Mouse (Mus musculus) intestine, embryonic 14.5 days (tissue): ENCODE measurements around the gene 4930548H24Rik. TPM values are rescaled to one million over a fixed set of nuclear protein-coding genes. Genes with fewer than 3 reads are reported as not detected.

ENCODE experiments used
- ATAC-seq: fragments of 200-750 bp; cut with Nextera tagmentation; replicated peaks from 2 replicates; pipeline ENCODE4 v1.8.0; 2017; ENCODE audit warnings: low read depth, moderate number of reproducible peaks, moderate TSS enrichment, moderate library complexity; ENCODE audit not compliant: low FRiP score, low TSS enrichment
- DNase-seq: peaks from one replicate; pipeline ENCODE4 v3.0.0-alpha.2; 2018; ENCODE audit warnings: low spot score
- H3K27ac ChIP-seq: fragments of 300-500 bp; sonication (generic); 2 replicates; pipeline ENCODE4 v1.5.1; 2014; ENCODE audit warnings: low read depth, mild to moderate bottlenecking, control low read depth
- H3K27me3 ChIP-seq: fragments of 300-500 bp; sonication (generic); replicated peaks from 2 replicates; pipeline ENCODE4 v1.6.1; 2014; ENCODE audit warnings: low read length, control low read depth; ENCODE audit not compliant: control insufficient read depth, insufficient read depth
- H3K36me3 ChIP-seq: fragments of 300-500 bp; sonication (generic); 2 replicates; pipeline ENCODE4 v1.6.1; 2014; ENCODE audit warnings: low read length, control low read depth; ENCODE audit not compliant: control insufficient read depth, insufficient read depth
- H3K4me1 ChIP-seq: fragments of 300-500 bp; sonication (generic); replicated peaks from 2 replicates; pipeline ENCODE4 v1.6.1; 2014; ENCODE audit warnings: low read length, control low read depth, mixed read lengths; ENCODE audit not compliant: control insufficient read depth, insufficient read depth
- H3K4me2 ChIP-seq: fragments of 300-500 bp; sonication (generic); 2 replicates; pipeline ENCODE4 v1.6.1; 2014; ENCODE audit warnings: low read length
- H3K4me3 ChIP-seq: fragments of 300-500 bp; sonication (generic); 2 replicates; pipeline ENCODE4 v1.5.1; 2014; ENCODE audit warnings: low read depth, low read length, control low read depth, mixed read lengths
- H3K9ac ChIP-seq: fragments of 300-500 bp; sonication (generic); 2 replicates; pipeline ENCODE4 v1.6.1; 2014; ENCODE audit warnings: mild to moderate bottlenecking, low read length
- H3K9me3 ChIP-seq: fragments of 300-500 bp; sonication (generic); 2 replicates; pipeline ENCODE4 v1.6.1; 2016; ENCODE audit warnings: low read length, control low read depth; ENCODE audit not compliant: control insufficient read depth
- WGBS: fragments of 180-500 bp; shearing (Covaris S2); extraction: QIAGEN DNeasy Blood & Tissue Kit; methylation state at CpG from one replicate; pipeline ENCODE4 v1.1.7; 2014; 5-methylcytosine and 5-hydroxymethylcytosine counted together
- polyA plus RNA-seq: library from polyadenylated mRNA; unstranded; fragments of >200 nt; fragmentation: Nextera tagmentation; extraction: Ambion mirVana; gene quantifications from 2 replicates; pipeline ENCODE4 v1.2.1, GENCODE M21; 2014

The 4930548H24Rik gene
- 0.07 TPM in 1 of 2 replicates, not detected in the other for polyA plus RNA-seq

GRCm38 (mm10) chr5:31485440-31485839, at the start of gene 4930548H24Rik:
Gene 4930548H24Rik, plus strand, starts transcription at chr5:31485740.
- no peak for ATAC-seq
- Histone ChIP-seq H3K9me3 (no peaks in the 10 kb centered on the region), H3K27me3 (no peaks in the 10 kb centered on the region), H3K4me1 (no peaks in the 10 kb centered on the region), H3K36me3 (peaks cover 16% of the 10 kb centered on the region), H3K27ac (no peak within 1 kb of the TSS), H3K4me3 (no peak within 1 kb of the TSS), H3K4me2 (no peak within 1 kb of the TSS), H3K9ac (no peak within 1 kb of the TSS)
- DNase-seq = no peak
- WGBS = 96% methylated on average over 3 of the region's 3 CpGs

DNA sequence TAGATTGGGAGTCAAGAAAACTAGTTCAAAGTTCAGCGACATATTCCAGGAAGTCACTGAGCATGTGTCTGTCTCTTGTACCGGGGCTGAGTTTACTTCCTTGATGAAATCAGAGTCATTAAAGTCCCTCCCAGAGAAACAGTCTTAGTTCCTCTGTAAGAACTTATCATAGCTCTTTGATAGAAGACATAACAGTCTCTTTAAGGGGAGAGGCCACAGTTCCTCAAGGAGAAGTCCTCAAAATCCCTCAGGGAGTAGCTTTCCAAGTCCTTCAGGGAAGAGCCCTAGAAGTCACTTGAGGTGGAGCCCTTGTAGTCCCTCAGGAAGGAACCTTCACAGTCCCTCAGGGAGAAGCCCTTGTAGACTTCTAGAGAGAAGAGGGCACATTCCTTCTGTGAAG, 34.2 kb upstream of the 4930548H24Rik start:
- H3K4me2 ChIP-seq = no peak overlapping the region

GRCm38 (mm10) chr5:31451878-31452561, 33.5 kb upstream of the 4930548H24Rik start, which contains the start of gene Zfp512:
Gene Zfp512, plus strand, starts transcription at chr5:31452431.
- Histone ChIP-seq H3K36me3 (no peaks in the 10 kb centered on the region), H3K4me3 (peak within 1 kb of the TSS; percentile 51), H3K4me1 (peaks cover 12% of the 10 kb centered on the region), H3K27ac (peak within 1 kb of the TSS; percentile 52; the same call in 1 of the 2 replicates), H3K9ac (peak within 1 kb of the TSS; percentile 65), H3K27me3 (no peaks in the 10 kb centered on the region), H3K4me2 (peak within 1 kb of the TSS; percentile 69), H3K9me3 (no peaks in the 10 kb centered on the region)
- ATAC-seq = peak; percentile 99
- 6% methylated on average over 23 of the region's 23 CpGs for WGBS
- peak; percentile 94 for DNase-seq

More for the DNA sequence above, 34.2 kb upstream of the 4930548H24Rik start:
- DNase-seq (no peak), ATAC-seq (no peak)
- WGBS = 80% methylated on average over 2 of the region's 2 CpGs
- H3K36me3 ChIP-seq = no peaks in the 10 kb centered on the region
- no peak overlapping the region for H3K27ac ChIP-seq
- no peak overlapping the region for H3K9ac ChIP-seq
- no peaks in the 10 kb centered on the region for H3K9me3 ChIP-seq
- H3K27me3 ChIP-seq = no peaks in the 10 kb centered on the region
- H3K4me3 ChIP-seq = no peak overlapping the region
- peaks cover 12% of the 10 kb centered on the region for H3K4me1 ChIP-seq

DNA sequence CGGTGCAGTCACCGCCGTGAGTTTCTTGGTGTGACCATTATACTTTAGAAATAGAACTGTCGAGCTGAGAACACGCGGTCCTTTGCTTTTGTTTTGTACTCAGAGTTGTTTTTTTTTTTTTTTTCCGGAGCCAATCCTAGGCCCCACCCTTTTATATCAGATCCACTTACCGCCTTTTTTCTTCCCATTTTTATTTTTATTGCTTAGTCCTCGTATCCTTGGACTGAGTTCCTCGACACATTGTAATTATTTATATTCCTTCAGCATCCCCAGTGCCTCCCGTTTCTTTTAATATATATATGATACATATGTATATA, 33.0 kb upstream of the 4930548H24Rik start:
- under 1% methylated on average over 11 of the region's 11 CpGs for WGBS
- no peaks in the 10 kb centered on the region for H3K36me3 ChIP-seq
- H3K27ac ChIP-seq = peak overlapping the region; percentile 52; the same call in 1 of the 2 replicates
- no peaks in the 10 kb centered on the region for H3K27me3 ChIP-seq
- DNase-seq = no peak
- H3K9ac ChIP-seq = peak overlapping the region; percentile 65
- H3K9me3 ChIP-seq = no peaks in the 10 kb centered on the region
- ATAC-seq = peak; percentile 25; the same call in 1 of the 2 replicates
- peak overlapping the region; percentile 69 for H3K4me2 ChIP-seq
- H3K4me3 ChIP-seq = peak overlapping the region; percentile 51
- peaks cover 12% of the 10 kb centered on the region for H3K4me1 ChIP-seq

GRCm38 (mm10) chr5:31452886-31453410, 32.6 kb upstream of the 4930548H24Rik start:
- H3K9ac ChIP-seq = peak overlapping the region; percentile 65
- no peaks in the 10 kb centered on the region for H3K36me3 ChIP-seq
- H3K4me1 ChIP-seq = peaks cover 12% of the 10 kb centered on the region
- H3K27ac ChIP-seq = no peak overlapping the region
- no peaks in the 10 kb centered on the region for H3K9me3 ChIP-seq
- DNase-seq (peak; percentile 55), ATAC-seq (no peak)
- H3K27me3 ChIP-seq = no peaks in the 10 kb centered on the region
- peak overlapping the region; percentile 69 for H3K4me2 ChIP-seq
- 11% methylated on average over 7 of the region's 7 CpGs for WGBS
- peak overlapping the region; percentile 51 for H3K4me3 ChIP-seq

- Histone ChIP-seq H3K9ac (no peak overlapping the region), H3K9me3 (no peaks in the 10 kb centered on the region), H3K4me2 (no peak overlapping the region), H3K4me1 (no peaks in the 10 kb centered on the region), H3K27ac (no peak overlapping the region), H3K4me3 (no peak overlapping the region), H3K27me3 (no peaks in the 10 kb centered on the region), H3K36me3 (peaks cover 72% of the 10 kb centered on the region)
- 93% methylated on average over 3 of the region's 3 CpGs for WGBS
- ATAC-seq (no peak), DNase-seq (no peak)
Observed at GRCm38 (mm10) chr5:31467798-31468197, 17.7 kb upstream of the 4930548H24Rik start.

DNA sequence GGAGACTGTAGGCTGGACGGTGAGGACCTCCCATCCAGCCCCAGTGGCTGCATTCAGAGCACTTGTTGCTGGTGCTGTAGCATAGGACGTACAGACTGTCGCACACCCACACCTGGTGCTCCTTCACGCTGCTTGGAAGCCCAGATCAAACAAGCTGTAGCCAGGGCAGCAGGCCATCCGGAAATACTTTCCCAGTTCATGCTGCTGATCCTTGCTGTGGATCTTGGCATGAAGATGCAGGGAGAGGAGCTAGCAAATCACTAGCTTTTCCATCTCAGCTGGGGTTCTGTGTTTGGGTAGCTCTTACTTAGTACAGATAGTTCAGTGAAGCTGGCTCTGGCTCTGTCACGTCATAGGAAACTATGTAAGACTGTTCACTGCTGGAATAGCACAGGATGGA, 15.8 kb upstream of the 4930548H24Rik start:
- Histone ChIP-seq H3K36me3 (peaks cover 91% of the 10 kb centered on the region), H3K4me3 (no peak overlapping the region), H3K27ac (no peak overlapping the region), H3K27me3 (no peaks in the 10 kb centered on the region), H3K9me3 (no peaks in the 10 kb centered on the region), H3K4me2 (no peak overlapping the region), H3K9ac (no peak overlapping the region), H3K4me1 (no peaks in the 10 kb centered on the region)
- no peak for ATAC-seq
- WGBS = 91% methylated on average over 6 of the region's 6 CpGs
- no peak for DNase-seq

DNA sequence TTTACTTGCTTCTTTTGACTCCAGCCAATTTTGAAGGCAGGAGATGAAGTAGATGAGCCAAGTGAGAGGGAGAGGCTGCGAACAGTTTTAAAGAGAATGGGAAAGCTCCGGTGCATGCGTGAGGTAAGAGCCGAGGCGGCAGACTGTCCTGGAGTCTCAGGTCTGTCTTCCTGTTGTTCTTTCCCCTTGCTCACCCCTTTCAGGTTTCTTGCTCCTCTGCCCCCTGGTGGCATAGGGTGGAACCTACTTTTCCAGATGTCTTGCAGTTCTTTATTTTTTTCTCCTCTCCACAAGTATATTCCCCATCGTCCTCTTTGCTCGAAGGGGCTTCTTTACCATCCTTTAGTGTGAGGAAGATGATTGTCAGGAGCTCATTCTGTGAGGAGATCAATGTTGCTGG, 15.2 kb upstream of the 4930548H24Rik start:
- H3K9me3 ChIP-seq = no peaks in the 10 kb centered on the region
- no peak overlapping the region for H3K4me3 ChIP-seq
- H3K27me3 ChIP-seq = no peaks in the 10 kb centered on the region
- no peak overlapping the region for H3K27ac ChIP-seq
- peak; percentile 78 for DNase-seq
- no peak overlapping the region for H3K4me2 ChIP-seq
- peaks cover 92% of the 10 kb centered on the region for H3K36me3 ChIP-seq
- H3K9ac ChIP-seq = no peak overlapping the region
- H3K4me1 ChIP-seq = no peaks in the 10 kb centered on the region
- 72% methylated on average over 7 of the region's 7 CpGs for WGBS
- no peak for ATAC-seq

GRCm38 (mm10) chr5:31480536-31480935, 5.0 kb upstream of the 4930548H24Rik start:
- no peaks in the 10 kb centered on the region for H3K27me3 ChIP-seq
- H3K4me2 ChIP-seq = no peak overlapping the region
- no peaks in the 10 kb centered on the region for H3K4me1 ChIP-seq
- no peak overlapping the region for H3K4me3 ChIP-seq
- H3K27ac ChIP-seq = no peak overlapping the region
- WGBS = 93% methylated on average over 4 of the region's 4 CpGs
- ATAC-seq = no peak
- no peaks in the 10 kb centered on the region for H3K9me3 ChIP-seq
- DNase-seq = no peak
- H3K36me3 ChIP-seq = peaks cover 65% of the 10 kb centered on the region
- H3K9ac ChIP-seq = no peak overlapping the region
